Mouse (Mus musculus) embryonic facial prominence, embryonic 10.5 days (tissue): ENCODE measurements around the gene Plod2. TPM values are rescaled to one million over a fixed set of nuclear protein-coding genes. Genes with fewer than 3 reads are reported as not detected.

Experiments used
- DNase-seq: peaks from one replicate; pipeline ENCODE4 v3.0.0-alpha.2; 2017; ENCODE audit warnings: low spot score
- H3K27ac ChIP-seq: fragments of 300-500 bp; sonication (generic); replicated peaks from 2 replicates; pipeline ENCODE4 v1.5.1; 2016; ENCODE audit warnings: mild to moderate bottlenecking
- H3K27me3 ChIP-seq: fragments of 300-500 bp; sonication (generic); replicated peaks from 2 replicates; pipeline ENCODE4 v1.6.1; 2016; ENCODE audit warnings: low read depth, mild to moderate bottlenecking; ENCODE audit not compliant: poor library complexity, severe bottlenecking
- H3K36me3 ChIP-seq: fragments of 300-500 bp; sonication (generic); replicated peaks from 2 replicates; pipeline ENCODE4 v1.6.1; 2016; ENCODE audit warnings: mild to moderate bottlenecking, moderate library complexity
- H3K4me1 ChIP-seq: fragments of 300-500 bp; sonication (generic); 2 replicates; pipeline ENCODE4 v1.6.1; 2016
- H3K4me3 ChIP-seq: fragments of 300-500 bp; sonication (generic); 2 replicates; pipeline ENCODE4 v1.5.1; 2016; ENCODE audit warnings: mild to moderate bottlenecking, moderate library complexity
- H3K9me3 ChIP-seq: fragments of 300-500 bp; sonication (generic); 2 replicates; pipeline ENCODE4 v1.6.1; 2016; ENCODE audit warnings: mild to moderate bottlenecking
- WGBS: fragments of 180-500 bp; shearing (Covaris S2); methylation state at CpG from one replicate; pipeline ENCODE4 v1.1.7; 2016; 5-methylcytosine and 5-hydroxymethylcytosine counted together
- polyA plus RNA-seq: library from polyadenylated mRNA; unstranded; fragments of >200 nt; fragmentation: Nextera tagmentation; extraction: Ambion mirVana; gene quantifications from 2 replicates; pipeline ENCODE4 v1.2.1, GENCODE M21; 2016

Plod2 gene
- polyA plus RNA-seq, 1 experiment from 2014 or later, result 29.9 TPM

DNA sequence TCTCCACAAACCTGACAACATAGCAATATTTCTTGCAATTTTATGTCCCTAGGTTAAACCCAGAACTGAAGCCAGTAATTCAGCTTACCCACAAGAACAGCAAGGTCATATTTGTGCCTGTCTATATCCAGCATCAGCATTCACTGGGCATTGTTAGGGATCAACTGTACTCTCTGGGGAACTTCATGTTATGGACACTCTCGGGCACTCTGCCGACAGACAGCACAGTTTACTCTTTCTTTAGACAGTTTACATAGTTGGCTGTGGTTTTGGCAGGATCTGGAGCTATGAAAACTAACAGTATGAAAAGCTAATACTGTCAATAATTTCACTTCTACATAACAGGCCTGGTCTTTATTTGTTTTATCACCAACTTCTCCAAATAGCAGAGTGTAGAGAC lies 75.4 kb downstream of the Plod2 start:
- Histone ChIP-seq H3K9me3 (no peaks in the 10 kb centered on the region), H3K27ac (no peak overlapping the region), H3K4me3 (no peak overlapping the region), H3K27me3 (no peaks in the 10 kb centered on the region), H3K36me3 (no peaks in the 10 kb centered on the region), H3K4me1 (no peaks in the 10 kb centered on the region)
- 78% methylated on average over 2 of the region's 2 CpGs for WGBS
- no peak for DNase-seq

DNA sequence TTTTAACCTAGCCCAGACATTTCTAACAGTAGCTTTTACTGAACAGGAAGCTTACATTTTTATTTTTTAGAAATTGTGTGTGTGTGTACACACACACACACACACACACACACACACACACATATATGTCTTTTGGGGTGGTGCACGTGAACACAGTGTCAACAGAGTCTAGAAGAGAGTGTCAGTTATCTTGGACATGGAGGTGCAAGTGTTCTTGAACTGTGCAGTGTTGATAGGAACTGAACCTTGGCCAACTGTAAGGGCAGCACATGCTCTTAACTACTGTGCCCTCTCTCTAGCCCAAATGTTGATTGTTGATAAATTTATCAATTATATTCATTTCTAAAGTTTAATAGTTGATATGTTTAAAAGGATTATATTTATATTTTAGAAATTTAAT lies 78.1 kb downstream of the Plod2 start:
- no peaks in the 10 kb centered on the region for H3K27me3 ChIP-seq
- WGBS, result 79% methylated on average over 1 of the region's 1 CpGs
- H3K4me1 ChIP-seq, result no peaks in the 10 kb centered on the region
- H3K36me3 ChIP-seq, result no peaks in the 10 kb centered on the region
- DNase-seq, result no peak
- H3K9me3 ChIP-seq, result no peaks in the 10 kb centered on the region
- H3K4me3 ChIP-seq, result no peak overlapping the region
- no peak overlapping the region for H3K27ac ChIP-seq

DNA sequence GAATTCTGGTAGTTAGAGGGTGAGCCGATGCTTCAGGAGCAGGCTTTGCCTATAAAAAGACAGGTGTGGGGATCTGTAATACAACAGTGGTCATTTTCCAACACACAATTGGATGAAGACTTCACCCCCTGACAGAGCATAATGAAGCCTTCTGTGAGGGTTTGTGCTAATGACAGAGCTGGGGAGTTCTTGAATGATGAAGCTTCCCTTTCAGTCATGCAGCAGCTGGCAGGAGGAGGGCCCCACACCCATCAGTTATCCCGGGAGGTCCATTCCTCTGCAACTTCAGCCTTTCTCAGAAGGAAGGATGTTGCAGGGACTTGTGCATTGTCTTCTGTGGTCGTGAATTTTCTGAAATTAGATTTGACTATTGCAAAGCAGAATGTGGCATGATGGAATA lies 79.2 kb downstream of the Plod2 start:
- H3K9me3 ChIP-seq, result no peaks in the 10 kb centered on the region
- 74% methylated on average over 3 of the region's 3 CpGs for WGBS

DNA sequence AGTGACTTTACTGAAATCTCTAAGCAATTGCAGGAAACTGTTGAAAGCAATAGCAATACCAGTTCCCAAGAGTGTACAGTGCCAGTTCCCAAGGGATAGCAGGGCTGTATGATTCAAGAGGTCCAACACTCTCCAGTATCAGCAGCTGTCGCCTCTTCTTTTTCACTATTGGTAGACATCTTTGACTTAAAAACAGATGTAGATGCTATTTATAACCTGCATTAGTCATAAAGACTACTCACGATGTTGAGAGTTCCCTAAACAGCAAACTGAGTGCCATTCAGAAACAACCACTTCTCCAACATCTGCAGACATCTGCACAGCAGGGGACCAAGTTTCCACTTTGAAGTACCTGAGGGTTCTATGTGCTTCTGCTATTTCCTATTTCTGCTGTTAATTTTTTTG lies 79.9 kb downstream of the Plod2 start:
- H3K36me3 ChIP-seq, result no peaks in the 10 kb centered on the region
- no peaks in the 10 kb centered on the region for H3K4me1 ChIP-seq
- H3K9me3 ChIP-seq, result no peaks in the 10 kb centered on the region
- H3K27me3 ChIP-seq, result no peaks in the 10 kb centered on the region
- DNase-seq, result no peak
- no peak overlapping the region for H3K4me3 ChIP-seq
- no peak overlapping the region for H3K27ac ChIP-seq
- 79% methylated on average over 2 of the region's 2 CpGs for WGBS

More for the DNA sequence above, 79.2 kb downstream of the Plod2 start:
- Histone ChIP-seq H3K36me3 (no peaks in the 10 kb centered on the region), H3K27me3 (no peaks in the 10 kb centered on the region), H3K4me3 (no peak overlapping the region), H3K4me1 (no peaks in the 10 kb centered on the region), H3K27ac (no peak overlapping the region)
- no peak for DNase-seq

DNA sequence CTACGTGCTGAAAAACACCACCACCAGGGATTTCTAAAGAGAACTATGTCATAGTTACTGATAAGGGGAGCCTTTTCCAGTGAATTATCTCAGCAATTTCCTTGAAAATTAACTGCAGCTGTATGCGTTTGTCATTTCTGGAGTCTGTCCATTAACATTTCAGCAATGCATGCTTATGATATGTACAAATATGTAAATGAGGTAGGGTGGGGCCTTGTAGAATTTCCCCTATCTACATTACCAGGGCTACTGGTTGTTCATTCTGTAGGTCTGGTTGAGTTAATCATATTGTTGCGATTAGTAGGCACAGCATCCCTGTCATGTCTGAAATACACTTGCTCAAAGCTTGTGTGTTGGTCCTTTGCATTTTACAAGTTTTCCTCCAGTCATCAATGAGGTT lies 92.8 kb downstream of the Plod2 start:
- 85% methylated on average over 3 of the region's 3 CpGs for WGBS
- Histone ChIP-seq H3K4me1 (no peaks in the 10 kb centered on the region), H3K9me3 (no peaks in the 10 kb centered on the region), H3K27me3 (no peaks in the 10 kb centered on the region), H3K27ac (no peak overlapping the region), H3K36me3 (no peaks in the 10 kb centered on the region), H3K4me3 (no peak overlapping the region)
- DNase-seq, result no peak

DNA sequence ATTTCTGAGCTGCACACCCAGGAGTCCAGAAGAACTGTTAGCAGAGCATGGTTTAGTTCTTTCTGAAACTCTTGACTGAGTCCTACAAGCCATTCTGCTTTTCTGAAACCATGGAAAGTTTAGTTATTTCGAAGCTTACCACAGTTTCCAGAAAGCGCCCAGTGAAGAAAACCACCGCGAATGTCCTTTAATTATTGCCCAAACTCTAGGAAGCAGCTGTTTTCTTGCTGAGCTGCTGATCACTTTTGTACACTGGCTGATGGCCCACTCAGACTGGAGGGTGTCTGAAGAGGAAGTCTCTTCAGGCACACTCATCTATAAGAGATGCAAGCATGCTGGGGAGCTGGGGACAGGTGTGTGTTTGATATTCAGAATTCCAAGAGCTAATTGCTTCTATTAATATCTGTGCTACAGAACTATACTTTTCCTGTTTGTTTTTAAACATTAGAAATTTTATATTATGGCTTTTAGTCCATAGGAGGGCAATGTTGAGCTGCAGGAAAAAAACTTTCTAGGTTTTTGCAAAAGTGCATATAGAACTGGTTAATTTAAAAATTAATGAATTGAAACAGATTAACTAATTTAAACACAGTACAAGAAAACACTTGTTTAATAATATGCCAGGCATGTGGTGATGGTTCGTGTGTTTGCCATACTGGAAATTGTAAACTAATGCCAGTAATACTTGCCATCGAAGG lies 97.3 kb downstream of the Plod2 start:
- no peaks in the 10 kb centered on the region for H3K36me3 ChIP-seq

DNA sequence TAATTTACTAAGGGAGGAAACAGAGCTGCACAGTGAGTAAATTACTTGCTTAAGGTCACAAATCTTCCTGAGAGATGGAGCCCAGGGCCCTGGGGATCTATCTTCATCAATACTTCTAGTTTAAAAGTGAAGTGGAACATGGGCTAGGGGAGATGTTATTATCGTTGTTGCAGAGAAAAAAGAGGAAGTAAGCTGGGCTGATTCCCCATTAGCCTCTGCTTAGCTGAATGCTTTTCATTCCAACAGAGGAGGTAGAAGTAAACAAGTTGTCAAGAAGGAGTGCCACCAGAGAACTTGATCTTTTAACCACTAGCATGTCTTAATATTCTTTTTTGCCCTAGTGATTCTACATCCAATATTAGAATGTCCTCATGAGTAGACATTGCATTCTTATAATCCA lies 99.7 kb downstream of the Plod2 start:
- Histone ChIP-seq H3K9me3 (peaks cover 9% of the 10 kb centered on the region; the same call in 1 of the 2 replicates), H3K27ac (no peak overlapping the region), H3K4me3 (no peak overlapping the region), H3K36me3 (no peaks in the 10 kb centered on the region), H3K4me1 (no peaks in the 10 kb centered on the region), H3K27me3 (no peaks in the 10 kb centered on the region)
- DNase-seq, result no peak
- 73% methylated on average over 1 of the region's 1 CpGs for WGBS

More for the DNA sequence above, 97.3 kb downstream of the Plod2 start:
- Histone ChIP-seq H3K4me3 (no peak overlapping the region), H3K9me3 (no peaks in the 10 kb centered on the region), H3K27me3 (no peaks in the 10 kb centered on the region), H3K4me1 (no peaks in the 10 kb centered on the region), H3K27ac (no peak overlapping the region)
- 94% methylated on average over 6 of the region's 6 CpGs for WGBS
- no peak for DNase-seq

Other genes with a start within 250 kb of the Plod2 start
- not detected in 2 replicates for gene 1700057G04Rik, start 232.8 kb upstream of the Plod2 start, polyA plus RNA-seq
- 0.79 and 0.98 TPM in 2 replicates for gene Plscr4, start 84.8 kb upstream of the Plod2 start, polyA plus RNA-seq